Mouse (Mus musculus) myocyte (in vitro differentiated cells): ENCODE results near the gene Cfap157. TPM values are rescaled to one million over a fixed set of nuclear protein-coding genes. Genes with fewer than 3 reads are reported as not detected.

Experiments
- H3K27me3 ChIP-seq: one replicate; pipeline ENCODE4 v1.6.1; 2011; ENCODE audit not compliant: control insufficient read depth, insufficient read depth, insufficient read length
- H3K36me3 ChIP-seq: one replicate; pipeline ENCODE4 v1.6.1; 2011; ENCODE audit not compliant: control insufficient read depth, insufficient read depth
- H3K4me2 ChIP-seq: one replicate; pipeline ENCODE4 v1.6.1; 2011; ENCODE audit warnings: low read depth, control low read depth
- H3K4me3 ChIP-seq: one replicate; pipeline ENCODE4 v1.5.1; 2011; ENCODE audit warnings: mild to moderate bottlenecking, control low read depth, moderate library complexity
- H3K79me2 ChIP-seq: one replicate; pipeline ENCODE4 v1.6.1; 2011; ENCODE audit not compliant: control insufficient read depth, insufficient read depth
- H3ac ChIP-seq: one replicate; pipeline ENCODE4 v1.6.1; 2011; ENCODE audit not compliant: control insufficient read depth, insufficient read length
- CEBPB ChIP-seq: IDR thresholded peaks from 2 replicates; pipeline ENCODE4 v1.6.1; 2011; ENCODE audit warnings: mild to moderate bottlenecking, moderate library complexity; ENCODE audit not compliant: poor library complexity, insufficient read depth, severe bottlenecking
- E2F4 ChIP-seq: IDR thresholded peaks from one replicate; pipeline ENCODE4 v1.6.1; 2011; ENCODE audit warnings: mild to moderate bottlenecking, control low read depth, moderate library complexity; ENCODE audit not compliant: insufficient read depth
- MAX ChIP-seq: IDR thresholded peaks from one replicate; pipeline ENCODE4 v1.6.1; 2011; ENCODE audit warnings: low read depth, mild to moderate bottlenecking, control low read depth
- MYOD1 ChIP-seq, 3 experiments: IDR thresholded peaks; one replicate each; pipeline ENCODE4 v1.6.1; 2011; ENCODE audit warnings: control low read depth in 2 of 3, low read depth in 2 of 3, mild to moderate bottlenecking in 2 of 3, moderate library complexity in 1 of 3; ENCODE audit not compliant: insufficient read length in 2 of 3, control insufficient read depth in 1 of 3
- MYOG ChIP-seq, 3 experiments: IDR thresholded peaks; one replicate each; pipeline ENCODE4 v1.6.1; 2011; ENCODE audit warnings: control low read depth in 2 of 3, low read depth in 2 of 3, mild to moderate bottlenecking in 2 of 3; ENCODE audit not compliant: insufficient read length in 2 of 3, control insufficient read depth in 1 of 3, insufficient read depth in 1 of 3
- POLR2A ChIP-seq: IDR thresholded peaks from one replicate; pipeline ENCODE4 v1.6.1; 2011; ENCODE audit warnings: low read depth, mild to moderate bottlenecking, control low read depth, moderate library complexity; ENCODE audit not compliant: insufficient read length
- POLR2AphosphoS2 ChIP-seq: IDR thresholded peaks from one replicate; pipeline ENCODE4 v1.6.1; 2011; ENCODE audit warnings: low read depth, control low read depth; ENCODE audit not compliant: insufficient read length
- REST ChIP-seq: IDR thresholded peaks from one replicate; pipeline ENCODE4 v1.6.1; 2011; ENCODE audit warnings: mild to moderate bottlenecking, control low read depth, moderate library complexity; ENCODE audit not compliant: insufficient read depth, insufficient read length
- SRF ChIP-seq: IDR thresholded peaks from one replicate; pipeline ENCODE4 v1.6.1; 2011; ENCODE audit warnings: low read depth; ENCODE audit not compliant: control insufficient read depth, insufficient read length
- TCF12 ChIP-seq: IDR thresholded peaks from one replicate; pipeline ENCODE4 v1.6.1; 2011; ENCODE audit warnings: mild to moderate bottlenecking, control low read depth; ENCODE audit not compliant: poor library complexity, insufficient read depth, severe bottlenecking
- TCF3 ChIP-seq: IDR thresholded peaks from one replicate; pipeline ENCODE4 v1.6.1; 2011; ENCODE audit warnings: low read depth, control low read depth; ENCODE audit not compliant: insufficient read length
- USF1 ChIP-seq: IDR thresholded peaks from one replicate; pipeline ENCODE4 v1.6.1; 2011; ENCODE audit warnings: low read depth, mild to moderate bottlenecking, control low read depth, moderate library complexity
- polyA plus RNA-seq: library from polyadenylated mRNA; unstranded; fragments of >200 nt; fragmentation: generic; extraction: Trizol; gene quantifications from one replicate; pipeline ENCODE4 v1.2.1, GENCODE M21; 2012; ENCODE audit warnings: missing spikeins

Gene Cfap157
- polyA plus RNA-seq, 1 experiment = 0.30 TPM

GRCm38 (mm10) chr2:32817589-32817988 is 33.4 kb upstream of the Cfap157 start:
- H3K4me3 ChIP-seq = no peak overlapping the region
- H3K79me2 ChIP-seq = no peaks in the 10 kb centered on the region
- peaks cover 9% of the 10 kb centered on the region for H3K36me3 ChIP-seq
- H3ac ChIP-seq = no peak overlapping the region
- no peaks in the 10 kb centered on the region for H3K27me3 ChIP-seq
- no peak overlapping the region for H3K4me2 ChIP-seq
- TF ChIP-seq TCF3 (no peak), MYOG (IDR thresholded peaks at IDR 0.05; ENCODE audit: control insufficient read depth in 1 of 3, insufficient read depth in 1 of 3, insufficient read length in 2 of 3, low read depth in 2 of 3) (no peak)

- no peaks in the 10 kb centered on the region for H3K79me2 ChIP-seq
- no peak overlapping the region for H3ac ChIP-seq
- H3K36me3 ChIP-seq = peaks cover 15% of the 10 kb centered on the region
- no peak overlapping the region for H3K4me3 ChIP-seq
- H3K4me2 ChIP-seq = peak overlapping the region; percentile 38
- no peaks in the 10 kb centered on the region for H3K27me3 ChIP-seq
- TF ChIP-seq MYOG (IDR thresholded peaks at IDR 0.05; ENCODE audit: control insufficient read depth in 1 of 3, insufficient read depth in 1 of 3, insufficient read length in 2 of 3, low read depth in 2 of 3) = peak in 2 of 3 experiments; percentile 45 to 51
- peak; percentile 39 for TF ChIP-seq TCF12
- TF ChIP-seq MAX = no peak
- TF ChIP-seq USF1 = peak; percentile 40
- TF ChIP-seq MYOD1 (IDR thresholded peaks at IDR 0.05; ENCODE audit: control insufficient read depth in 1 of 3, insufficient read length in 2 of 3, low read depth in 2 of 3) = peak; percentile 91 to 95 (median 93)
Measured at GRCm38 (mm10) chr2:32816946-32817581, 32.8 kb upstream of the Cfap157 start.

GRCm38 (mm10) chr2:32816497-32816896 is 32.3 kb upstream of the Cfap157 start:
- Histone ChIP-seq H3K4me3 (no peak overlapping the region), H3K27me3 (no peaks in the 10 kb centered on the region), H3K4me2 (peak overlapping the region; percentile 38), H3ac (no peak overlapping the region), H3K36me3 (peaks cover 19% of the 10 kb centered on the region), H3K79me2 (no peaks in the 10 kb centered on the region)
- TF ChIP-seq E2F4 = no peak
- no peak for TF ChIP-seq CEBPB
- no peak for TF ChIP-seq SRF
- no peak for TF ChIP-seq REST
- no peak for TF ChIP-seq MYOG (IDR thresholded peaks at IDR 0.05; ENCODE audit: control insufficient read depth in 1 of 3, insufficient read depth in 1 of 3, insufficient read length in 2 of 3, low read depth in 2 of 3)
- TF ChIP-seq TCF12 = no peak
- no peak for TF ChIP-seq MYOD1 (IDR thresholded peaks at IDR 0.05; ENCODE audit: control insufficient read depth in 1 of 3, insufficient read length in 2 of 3, low read depth in 2 of 3)
- TF ChIP-seq TCF3 = no peak
- TF ChIP-seq USF1 = no peak
- no peak for TF ChIP-seq POLR2AphosphoS2
- no peak for TF ChIP-seq POLR2A
- no peak for TF ChIP-seq MAX

GRCm38 (mm10) chr2:32811959-32812358 is 27.7 kb upstream of the Cfap157 start:
- Histone ChIP-seq H3K79me2 (no peaks in the 10 kb centered on the region), H3K36me3 (peaks cover 17% of the 10 kb centered on the region), H3K27me3 (no peaks in the 10 kb centered on the region), H3K4me2 (no peak overlapping the region), H3K4me3 (no peak overlapping the region), H3ac (no peak overlapping the region)
- TF ChIP-seq USF1 (no peak), E2F4 (no peak)

- Histone ChIP-seq H3K4me3 (no peak overlapping the region), H3ac (no peak overlapping the region), H3K27me3 (no peaks in the 10 kb centered on the region), H3K79me2 (no peaks in the 10 kb centered on the region), H3K4me2 (no peak overlapping the region), H3K36me3 (peaks cover 24% of the 10 kb centered on the region)
- TF ChIP-seq REST = no peak
Measured at GRCm38 (mm10) chr2:32808816-32809566, 24.8 kb upstream of the Cfap157 start.
